Mouse (Mus musculus) G1E (cell line): ENCODE measurements around the gene Asphd1. TPM values are rescaled to one million over a fixed set of nuclear protein-coding genes. Genes with fewer than 3 reads are reported as not detected.

Source experiments
- ATAC-seq: 2 replicates; pipeline ENCODE4 v1.8.0; 2016; ENCODE audit warnings: mild to moderate bottlenecking; ENCODE audit not compliant: insufficient number of reproducible peaks, poor library complexity, low FRiP score, severe bottlenecking; ENCODE audit errors: extremely low read depth
- DNase-seq: peaks from one replicate; pipeline ENCODE4 v3.0.0; 2012; ENCODE audit warnings: low spot score
- H3K27me3 ChIP-seq: 2 replicates; pipeline ENCODE4 v1.6.1; 2012; ENCODE audit warnings: mild to moderate bottlenecking, low read length, inconsistent platforms; ENCODE audit not compliant: insufficient read depth
- H3K36me3 ChIP-seq: replicated peaks from 2 replicates; pipeline ENCODE3; 2012; ENCODE audit warnings: mild to moderate bottlenecking, inconsistent platforms
- H3K4me1 ChIP-seq: 2 replicates; pipeline ENCODE4 v1.6.1; 2012; ENCODE audit warnings: low read depth, low read length, inconsistent platforms, mixed read lengths; ENCODE audit not compliant: insufficient read depth
- H3K4me3 ChIP-seq: 2 replicates; pipeline ENCODE4 v1.5.1; 2012; ENCODE audit warnings: low read depth, mild to moderate bottlenecking, inconsistent platforms, low read length, moderate library complexity, mixed read lengths
- H3K9me3 ChIP-seq: replicated peaks from 2 replicates; pipeline ENCODE4 v1.6.1; 2012; ENCODE audit warnings: inconsistent platforms
- CTCF ChIP-seq: IDR thresholded peaks from 2 replicates; pipeline ENCODE4 v1.5.1; 2012; ENCODE audit warnings: low read depth, low read length, inconsistent platforms, mixed read lengths
- GATA1 ChIP-seq: IDR thresholded peaks from 2 replicates; pipeline ENCODE4 v1.6.1; 2012; ENCODE audit warnings: borderline replicate concordance, low read length, inconsistent platforms, mixed read lengths
- GATA2 ChIP-seq: IDR thresholded peaks from 2 replicates; pipeline ENCODE4 v1.6.1; 2012; ENCODE audit warnings: low read depth, low read length, inconsistent platforms, borderline replicate concordance
- POLR2AphosphoS5 ChIP-seq: IDR thresholded peaks from 2 replicates; pipeline ENCODE4 v1.6.1; 2012; ENCODE audit warnings: low read depth, low read length, inconsistent platforms; ENCODE audit not compliant: insufficient replicate concordance
- TAL1 ChIP-seq: conservative IDR thresholded peaks from 2 replicates; pipeline ENCODE4 v1.6.1; 2012; ENCODE audit warnings: low read depth, low read length, inconsistent platforms, mixed read lengths
- polyA plus RNA-seq: library from polyadenylated mRNA; stranded (reverse); fragments of >175 nt; gene quantifications from 2 replicates; pipeline ENCODE4 v1.2.3, GENCODE M21; 2012
- total RNA-seq, 2 experiments: library from RNA; stranded (forward) in 1 of 2; stranded (reverse) in 1 of 2; fragments of 200-1000 nt in 1 of 2; fragments of >200 nt in 1 of 2; fragmentation: Nextera tagmentation in 1 of 2; gene quantifications; 2 replicates each; pipeline ENCODE4 v1.2.3; 2014 to 2017

Asphd1 gene
- total and polyA plus RNA-seq, 3 experiments, result not detected

DNA sequence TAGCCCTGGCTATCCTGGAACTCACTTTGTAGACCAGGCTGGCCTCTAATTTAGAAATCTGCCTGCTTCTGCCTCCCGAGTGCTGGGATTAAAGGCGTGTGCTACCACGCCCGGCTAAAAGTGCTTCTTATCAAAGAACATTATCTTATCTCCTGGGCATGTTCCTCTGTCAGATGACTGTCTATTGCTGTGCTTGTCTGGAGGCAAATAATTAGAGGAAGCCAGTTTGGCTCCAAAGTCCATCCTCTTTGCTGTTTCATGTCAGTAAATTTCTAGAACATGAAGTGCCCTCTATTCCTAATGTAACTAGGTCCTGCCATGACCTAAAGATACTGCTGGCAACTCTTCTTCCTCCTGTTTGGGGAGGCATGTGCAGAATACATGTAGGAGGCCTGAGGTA is 32.7 kb upstream of the Asphd1 start:
- DNase-seq, result no peak

DNA sequence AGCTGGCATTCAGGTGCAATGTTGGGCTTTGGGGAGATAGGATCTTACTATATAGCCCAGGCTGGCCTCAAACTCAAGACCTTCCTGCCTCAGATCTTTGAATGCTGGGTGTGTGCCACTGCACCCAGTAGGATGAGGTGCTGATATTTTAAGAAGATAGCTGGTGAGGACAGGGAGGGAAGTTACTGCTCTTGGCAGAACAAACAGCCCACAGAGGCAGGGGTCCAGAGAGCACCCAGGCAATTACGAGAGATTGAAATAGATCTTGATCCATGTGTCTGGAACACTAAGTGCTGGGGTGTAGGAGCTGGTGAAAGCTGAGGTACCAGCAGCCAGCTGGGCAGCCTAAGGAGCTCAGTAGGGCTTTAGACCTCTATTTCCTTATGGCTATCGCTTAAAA is 32.2 kb upstream of the Asphd1 start:
- Histone ChIP-seq H3K4me1 (peaks cover 48% of the 10 kb centered on the region), H3K27me3 (no peaks in the 10 kb centered on the region; the same call in 1 of the 2 replicates), H3K4me3 (no peak overlapping the region), H3K36me3 (peaks cover 58% of the 10 kb centered on the region), H3K9me3 (no peaks in the 10 kb centered on the region)
- DNase-seq, result no peak
- TF ChIP-seq POLR2AphosphoS5 (no peak), GATA2 (no peak), GATA1 (no peak), CTCF (no peak), TAL1 (no peak)
- ATAC-seq, result no peak

More for the DNA sequence above, 32.7 kb upstream of the Asphd1 start:
- Histone ChIP-seq H3K36me3 (peaks cover 61% of the 10 kb centered on the region), H3K4me3 (no peak overlapping the region), H3K9me3 (no peaks in the 10 kb centered on the region), H3K4me1 (peaks cover 44% of the 10 kb centered on the region), H3K27me3 (no peaks in the 10 kb centered on the region; the same call in 1 of the 2 replicates)
- no peak for ATAC-seq
- TF ChIP-seq GATA1 (no peak), TAL1 (no peak), GATA2 (no peak), POLR2AphosphoS5 (no peak), CTCF (no peak)

DNA sequence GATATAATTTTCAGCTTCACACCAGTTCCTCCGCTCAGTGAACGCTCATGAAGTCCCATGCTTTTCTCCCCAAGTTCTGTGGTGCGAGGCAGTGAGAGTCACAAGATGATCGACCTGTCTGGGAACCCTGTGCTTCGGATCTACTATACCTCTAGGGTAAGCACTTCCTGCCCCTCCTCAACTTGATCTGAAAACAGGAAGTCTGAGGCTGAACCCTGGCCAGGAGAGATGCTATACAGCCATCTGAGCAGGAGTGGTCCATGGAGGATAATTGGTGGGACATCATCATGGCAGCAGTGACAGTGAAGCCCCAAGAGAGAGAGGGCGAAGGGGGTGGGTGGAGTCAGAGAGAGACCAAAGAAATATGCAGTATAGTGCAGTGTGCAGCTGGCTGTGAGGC is 29.5 kb upstream of the Asphd1 start:
- ATAC-seq (no peak), DNase-seq (no peak)
- Histone ChIP-seq H3K9me3 (no peaks in the 10 kb centered on the region), H3K27me3 (no peaks in the 10 kb centered on the region; the same call in 1 of the 2 replicates), H3K4me3 (no peak overlapping the region), H3K36me3 (peaks cover 55% of the 10 kb centered on the region), H3K4me1 (peaks cover 58% of the 10 kb centered on the region)
- TF ChIP-seq CTCF (no peak), POLR2AphosphoS5 (no peak), TAL1 (no peak), GATA1 (no peak), GATA2 (no peak)

DNA sequence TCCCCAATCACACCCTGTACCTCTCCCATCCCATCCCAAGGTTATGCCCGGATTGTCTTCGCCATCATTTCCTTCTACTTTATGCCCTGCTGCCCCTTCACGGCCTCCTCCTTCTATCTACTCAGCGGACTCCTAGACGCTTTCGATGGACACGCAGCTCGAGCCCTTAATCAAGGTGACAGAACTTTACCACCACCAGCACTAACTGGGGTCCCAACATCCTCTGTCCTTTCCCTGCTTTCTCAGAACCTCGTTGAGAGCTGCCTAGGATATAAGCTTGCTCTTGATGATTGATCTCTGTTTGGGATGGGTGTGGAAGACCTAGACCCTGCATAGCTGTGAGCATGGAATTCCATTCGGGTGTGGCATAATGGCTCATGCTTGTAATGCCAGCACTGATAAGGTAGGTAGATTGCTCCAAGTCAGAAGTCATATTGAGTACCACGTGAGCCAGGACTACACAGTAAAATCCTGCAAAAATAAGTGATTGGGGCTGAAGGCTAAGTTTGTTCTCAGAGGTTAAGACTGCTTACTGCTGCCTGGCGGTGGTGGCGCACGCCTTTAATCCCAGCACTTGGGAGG is 27.6 kb upstream of the Asphd1 start:
- TF ChIP-seq CTCF (no peak), POLR2AphosphoS5 (no peak)
- Histone ChIP-seq H3K4me1 (peaks cover 50% of the 10 kb centered on the region), H3K9me3 (no peaks in the 10 kb centered on the region)

GRCm38 (mm10) chr7:126975950-126976866 is 26.8 kb upstream of the Asphd1 start, which contains the start of gene Cdiptos:
Gene Cdiptos (minus strand): TSS chr7:126976098.
- DNase-seq, result peak; percentile 88
- Histone ChIP-seq H3K9me3 (no peaks in the 10 kb centered on the region), H3K27me3 (peaks cover 8% of the 10 kb centered on the region), H3K36me3 (peaks cover 37% of the 10 kb centered on the region), H3K4me1 (peaks cover 42% of the 10 kb centered on the region), H3K4me3 (peak within 1 kb of the TSS; percentile 92)
- no peak for TF ChIP-seq GATA2
- peak; percentile 70 for TF ChIP-seq CTCF
- no peak for TF ChIP-seq GATA1
- no peak for TF ChIP-seq POLR2AphosphoS5
- no peak for TF ChIP-seq TAL1
- ATAC-seq, result peak; percentile 95

More for the DNA sequence above, 27.6 kb upstream of the Asphd1 start:
- Histone ChIP-seq H3K36me3 (peaks cover 44% of the 10 kb centered on the region), H3K27me3 (peaks cover 8% of the 10 kb centered on the region), H3K4me3 (peak overlapping the region; percentile 92)
- ATAC-seq (no peak), DNase-seq (no peak)

DNA sequence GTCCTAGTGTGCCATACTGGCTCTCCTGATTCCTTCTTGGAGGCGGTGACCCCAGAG is 26.3 kb upstream of the Asphd1 start, which contains the start of gene Cdipt:
Gene Cdipt, plus strand, starts transcription at position 22 of the 57 bp plus-strand sequence.
- DNase-seq (no peak), ATAC-seq (no peak)
- Histone ChIP-seq H3K9me3 (no peaks in the 10 kb centered on the region), H3K4me3 (peak within 1 kb of the TSS; percentile 92), H3K4me1 (peaks cover 41% of the 10 kb centered on the region), H3K36me3 (peaks cover 33% of the 10 kb centered on the region), H3K27me3 (peaks cover 8% of the 10 kb centered on the region)
- TF ChIP-seq GATA1, result no peak
- TF ChIP-seq TAL1, result no peak
- no peak for TF ChIP-seq CTCF
- TF ChIP-seq POLR2AphosphoS5, result no peak
- TF ChIP-seq GATA2, result no peak
